Mouse (Mus musculus) limb, embryonic 13.5 days (tissue): Measurements from ENCODE around the gene Magi1. TPM values are rescaled to one million over a fixed set of nuclear protein-coding genes. Genes with fewer than 3 reads are reported as not detected.
A peak's percentile ranks its signal among the peaks of the same experiment; 100 is the strongest.

Source experiments
- ATAC-seq: fragments of 200-750 bp; cut with Nextera tagmentation; 2 replicates; pipeline ENCODE4 v1.8.0; 2017; ENCODE audit warnings: low read depth, moderate number of reproducible peaks, moderate TSS enrichment; ENCODE audit not compliant: low FRiP score
- H3K27ac ChIP-seq: fragments of 300-500 bp; sonication (generic); 2 replicates; pipeline ENCODE4 v1.5.1; 2015; ENCODE audit warnings: inconsistent platforms, mild to moderate bottlenecking, moderate library complexity
- H3K27me3 ChIP-seq: fragments of 300-500 bp; sonication (generic); 2 replicates; pipeline ENCODE4 v1.6.1; 2015; ENCODE audit warnings: mild to moderate bottlenecking, inconsistent platforms
- H3K36me3 ChIP-seq: fragments of 300-500 bp; sonication (generic); 2 replicates; pipeline ENCODE4 v1.6.1; 2015; ENCODE audit warnings: inconsistent platforms, mild to moderate bottlenecking, moderate library complexity
- H3K4me1 ChIP-seq: fragments of 300-500 bp; sonication (generic); 2 replicates; pipeline ENCODE4 v1.6.1; 2015; ENCODE audit warnings: inconsistent platforms
- H3K4me2 ChIP-seq: fragments of 300-500 bp; sonication (generic); replicated peaks from 2 replicates; pipeline ENCODE4 v1.6.1; 2015; ENCODE audit warnings: inconsistent platforms, mild to moderate bottlenecking, moderate library complexity
- H3K4me3 ChIP-seq: fragments of 300-500 bp; sonication (generic); 2 replicates; pipeline ENCODE4 v1.5.1; 2015; ENCODE audit warnings: moderate library complexity, mild to moderate bottlenecking, inconsistent platforms
- H3K9ac ChIP-seq: fragments of 300-500 bp; sonication (generic); 2 replicates; pipeline ENCODE4 v1.6.1; 2015; ENCODE audit warnings: mild to moderate bottlenecking, inconsistent platforms
- H3K9me3 ChIP-seq: fragments of 300-500 bp; sonication (generic); 2 replicates; pipeline ENCODE4 v1.6.1; 2016; ENCODE audit warnings: inconsistent platforms
- WGBS: fragments of 180-500 bp; shearing (Covaris S2); methylation state at CpG from one replicate; pipeline ENCODE4 v1.1.7; 2015; 5-methylcytosine and 5-hydroxymethylcytosine counted together
- polyA plus RNA-seq: library from polyadenylated mRNA; unstranded; fragments of >200 nt; fragmentation: Nextera tagmentation; extraction: Ambion mirVana; gene quantifications from 2 replicates; pipeline ENCODE4 v1.2.1, GENCODE M21; 2015

Magi1 gene
- polyA plus RNA-seq, 1 experiment from 2014 or later: 13.9 TPM

DNA sequence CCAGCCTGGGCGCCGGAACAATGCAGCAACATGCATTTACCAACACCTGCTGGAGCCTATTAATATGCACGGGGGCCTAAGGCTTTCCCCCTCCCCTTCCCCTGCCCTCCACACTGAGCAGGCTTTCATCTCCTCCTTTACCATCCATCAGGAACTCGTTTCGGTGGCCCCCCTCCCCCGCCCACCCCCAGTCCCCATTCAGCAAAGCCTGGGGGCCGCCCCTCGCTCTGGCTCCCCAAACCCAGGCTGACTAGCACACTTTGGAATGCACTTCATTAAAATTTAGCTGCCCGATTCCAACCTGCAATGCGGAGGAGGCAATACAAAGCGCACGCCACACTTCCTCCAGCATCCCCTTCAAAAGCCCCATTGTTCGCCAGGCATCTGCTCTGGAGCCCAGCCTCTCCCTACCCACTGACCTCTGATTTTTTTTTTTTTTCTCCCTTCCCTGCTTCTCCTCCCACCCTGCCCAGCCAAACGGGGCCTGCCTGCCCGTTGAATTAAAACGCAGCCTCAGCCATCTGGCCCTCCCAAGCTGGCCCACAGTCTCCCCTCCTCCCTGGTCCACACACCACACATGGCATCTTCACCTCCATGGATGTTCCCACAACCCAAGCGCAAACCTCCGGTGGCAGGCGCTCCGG is 371.0 kb downstream of the Magi1 start:
- H3K4me1 ChIP-seq: peaks cover 47% of the 10 kb centered on the region
- H3K27ac ChIP-seq: peak overlapping the region; percentile 96
- H3K4me3 ChIP-seq: peak overlapping the region; percentile 46
- peak overlapping the region; percentile 70 for H3K4me2 ChIP-seq
- H3K27me3 ChIP-seq: no peaks in the 10 kb centered on the region
- ATAC-seq: peak; percentile 89
- WGBS: 1% methylated on average over 20 of the region's 20 CpGs
- peak overlapping the region; percentile 71 for H3K9ac ChIP-seq
- no peaks in the 10 kb centered on the region for H3K9me3 ChIP-seq
- H3K36me3 ChIP-seq: no peaks in the 10 kb centered on the region

DNA sequence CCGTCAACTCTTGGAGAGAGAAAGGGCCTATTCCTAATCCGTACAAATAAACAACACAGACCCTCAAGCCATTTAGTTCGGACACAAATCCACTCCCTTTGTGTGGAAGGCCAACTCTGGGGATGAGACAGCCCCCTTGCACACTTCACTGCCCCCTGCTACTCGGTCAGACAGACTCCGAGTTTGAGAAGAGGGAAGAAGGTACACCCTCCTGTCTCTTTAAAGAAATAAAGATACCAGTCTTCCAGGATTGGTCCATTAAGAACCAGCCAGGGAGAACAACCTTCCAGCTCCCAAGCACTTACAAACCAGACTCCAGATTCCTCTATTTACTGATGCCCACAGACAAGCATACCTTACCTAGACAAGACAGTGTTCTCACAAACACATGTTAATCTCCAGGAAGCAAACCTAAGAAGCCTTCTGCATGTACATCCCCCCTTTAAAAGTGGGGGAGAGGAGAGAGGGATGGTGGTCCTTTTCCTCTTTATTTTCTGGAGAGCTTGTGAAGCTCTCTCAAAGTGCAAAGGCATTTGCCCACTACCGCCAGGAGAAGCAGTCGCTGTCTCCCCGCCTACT is 371.6 kb downstream of the Magi1 start:
- Histone ChIP-seq H3K9ac (peak overlapping the region; percentile 71), H3K4me3 (peak overlapping the region; percentile 46), H3K27me3 (no peaks in the 10 kb centered on the region), H3K4me1 (peaks cover 47% of the 10 kb centered on the region), H3K27ac (peak overlapping the region; percentile 96), H3K4me2 (peak overlapping the region; percentile 70), H3K36me3 (no peaks in the 10 kb centered on the region), H3K9me3 (no peaks in the 10 kb centered on the region)
- 0 out of 2 replicates have a peak, but pooled peaks have one; percentile 7 for ATAC-seq
- 12% methylated on average over 8 of the region's 8 CpGs for WGBS

DNA sequence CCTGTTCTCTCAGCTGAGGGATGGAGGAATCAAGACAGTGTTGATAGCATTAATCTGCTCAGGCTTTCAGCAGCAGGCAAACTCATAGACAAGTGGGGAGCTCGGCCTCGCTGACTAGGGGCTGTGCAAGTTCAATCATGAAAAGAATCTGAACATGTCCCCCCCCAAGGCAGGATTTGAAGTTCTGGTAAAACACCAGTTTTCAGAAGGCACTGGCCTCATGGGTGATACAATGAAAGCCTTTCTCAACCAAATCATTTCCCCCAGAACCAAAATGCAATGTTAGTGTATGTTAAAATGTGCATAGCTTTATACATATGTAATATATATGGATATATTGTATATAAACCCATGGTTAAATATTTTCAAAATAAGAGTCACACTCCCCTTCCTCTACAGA is 372.3 kb downstream of the Magi1 start:
- 50% methylated on average over 2 of the region's 2 CpGs for WGBS
- Histone ChIP-seq H3K4me2 (peak overlapping the region; percentile 70), H3K36me3 (no peaks in the 10 kb centered on the region), H3K9ac (peak overlapping the region; percentile 71), H3K4me3 (peak overlapping the region; percentile 46), H3K27ac (peak overlapping the region; percentile 96), H3K4me1 (peaks cover 47% of the 10 kb centered on the region), H3K27me3 (no peaks in the 10 kb centered on the region), H3K9me3 (no peaks in the 10 kb centered on the region)
- no peak for ATAC-seq

- WGBS: 88% methylated on average over 4 of the region's 4 CpGs
- ATAC-seq: no peak
- no peak overlapping the region for H3K4me3 ChIP-seq
- peaks cover 46% of the 10 kb centered on the region for H3K4me1 ChIP-seq
- no peaks in the 10 kb centered on the region for H3K36me3 ChIP-seq
- no peaks in the 10 kb centered on the region for H3K9me3 ChIP-seq
- no peak overlapping the region for H3K4me2 ChIP-seq
- H3K9ac ChIP-seq: no peak overlapping the region
- no peak overlapping the region for H3K27ac ChIP-seq
- H3K27me3 ChIP-seq: no peaks in the 10 kb centered on the region
Observed at GRCm38 (mm10) chr6:93909976-93910375, 373.7 kb downstream of the Magi1 start.

DNA sequence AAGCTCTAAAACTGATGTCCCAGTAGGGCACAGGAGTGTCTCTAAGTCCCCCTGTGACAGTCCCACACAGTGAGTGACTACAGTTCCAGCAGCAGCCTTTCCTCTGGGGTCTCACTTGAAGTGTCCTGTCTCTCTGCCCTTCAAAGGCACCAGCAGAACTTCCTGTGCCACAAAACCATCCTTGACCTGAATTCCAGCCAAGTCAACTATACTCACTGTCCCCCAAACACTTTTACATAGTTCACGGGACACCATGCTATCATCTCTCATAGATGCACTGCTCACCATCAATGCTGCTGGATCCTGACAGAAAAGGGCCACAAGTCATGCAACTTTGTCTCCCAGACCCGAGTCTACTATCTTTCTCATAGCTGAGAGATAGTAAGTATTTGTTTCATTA is 378.7 kb downstream of the Magi1 start:
- Histone ChIP-seq H3K4me1 (peaks cover 4% of the 10 kb centered on the region; the same call in 1 of the 2 replicates), H3K27me3 (no peaks in the 10 kb centered on the region), H3K9ac (no peak overlapping the region), H3K4me3 (no peak overlapping the region), H3K27ac (no peak overlapping the region), H3K36me3 (no peaks in the 10 kb centered on the region), H3K9me3 (no peaks in the 10 kb centered on the region), H3K4me2 (no peak overlapping the region)
- no peak for ATAC-seq
- WGBS: 83% methylated on average over 2 of the region's 2 CpGs

GRCm38 (mm10) chr6:93902239-93902638 is 381.5 kb downstream of the Magi1 start:
- H3K9me3 ChIP-seq: no peaks in the 10 kb centered on the region
- H3K27ac ChIP-seq: no peak overlapping the region
- no peaks in the 10 kb centered on the region for H3K36me3 ChIP-seq
- H3K4me2 ChIP-seq: no peak overlapping the region
- H3K4me3 ChIP-seq: no peak overlapping the region
- 77% methylated on average over 2 of the region's 2 CpGs for WGBS
- ATAC-seq: no peak
- peaks cover 4% of the 10 kb centered on the region; the same call in 1 of the 2 replicates for H3K4me1 ChIP-seq
- no peaks in the 10 kb centered on the region for H3K27me3 ChIP-seq
- H3K9ac ChIP-seq: no peak overlapping the region

DNA sequence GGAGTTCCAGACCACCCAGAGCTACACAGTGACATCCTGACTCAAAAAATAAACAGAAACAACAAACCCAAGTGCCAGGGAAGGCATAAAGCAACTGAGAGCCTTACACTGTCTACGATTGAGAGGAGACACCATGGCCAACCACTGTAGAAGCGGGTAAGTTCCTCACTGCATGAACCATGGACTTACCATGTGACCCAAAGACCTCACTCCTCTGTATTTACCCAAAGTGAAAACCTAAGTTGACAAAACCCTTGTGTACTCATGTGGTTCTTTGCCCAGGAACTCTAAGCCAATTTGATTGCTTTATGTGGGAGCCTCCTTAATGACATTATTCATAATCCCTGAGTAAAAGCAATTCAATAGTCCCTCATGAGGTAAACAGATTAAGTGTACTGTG is 382.3 kb downstream of the Magi1 start:
- H3K4me2 ChIP-seq: no peak overlapping the region
- H3K4me1 ChIP-seq: peaks cover 4% of the 10 kb centered on the region; the same call in 1 of the 2 replicates
- no peaks in the 10 kb centered on the region for H3K27me3 ChIP-seq
- H3K4me3 ChIP-seq: no peak overlapping the region
- ATAC-seq: no peak
- WGBS: 93% methylated on average over 2 of the region's 2 CpGs
- H3K9ac ChIP-seq: no peak overlapping the region
- H3K27ac ChIP-seq: no peak overlapping the region
- H3K9me3 ChIP-seq: no peaks in the 10 kb centered on the region
- H3K36me3 ChIP-seq: no peaks in the 10 kb centered on the region

DNA sequence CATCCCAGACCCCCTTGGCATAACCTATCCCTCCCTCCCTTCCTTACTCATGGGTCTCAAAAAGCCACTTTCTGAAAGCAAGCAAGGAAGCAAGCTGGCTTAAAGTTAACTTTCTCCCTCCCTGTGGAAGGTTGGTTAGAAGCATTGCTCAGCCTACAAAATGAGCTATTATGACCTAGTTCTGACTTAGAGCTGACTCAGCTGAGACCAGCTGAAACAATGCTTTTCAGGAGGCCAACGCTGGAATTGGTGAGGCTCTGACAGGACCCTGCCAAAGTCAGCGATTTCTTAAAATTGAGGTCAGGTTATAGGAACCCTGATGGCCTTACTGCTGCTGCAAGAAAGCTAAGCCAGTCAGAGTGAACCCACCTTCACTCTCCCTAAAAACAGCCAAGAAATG is 386.2 kb downstream of the Magi1 start:
- no peaks in the 10 kb centered on the region for H3K36me3 ChIP-seq
- no peaks in the 10 kb centered on the region for H3K9me3 ChIP-seq
- H3K4me1 ChIP-seq: peaks cover 10% of the 10 kb centered on the region
- no peak overlapping the region for H3K27ac ChIP-seq
- no peak overlapping the region for H3K4me3 ChIP-seq
- no peak for ATAC-seq
- 73% methylated on average over 2 of the region's 2 CpGs for WGBS
- H3K4me2 ChIP-seq: no peak overlapping the region
- H3K27me3 ChIP-seq: no peaks in the 10 kb centered on the region
- H3K9ac ChIP-seq: no peak overlapping the region

DNA sequence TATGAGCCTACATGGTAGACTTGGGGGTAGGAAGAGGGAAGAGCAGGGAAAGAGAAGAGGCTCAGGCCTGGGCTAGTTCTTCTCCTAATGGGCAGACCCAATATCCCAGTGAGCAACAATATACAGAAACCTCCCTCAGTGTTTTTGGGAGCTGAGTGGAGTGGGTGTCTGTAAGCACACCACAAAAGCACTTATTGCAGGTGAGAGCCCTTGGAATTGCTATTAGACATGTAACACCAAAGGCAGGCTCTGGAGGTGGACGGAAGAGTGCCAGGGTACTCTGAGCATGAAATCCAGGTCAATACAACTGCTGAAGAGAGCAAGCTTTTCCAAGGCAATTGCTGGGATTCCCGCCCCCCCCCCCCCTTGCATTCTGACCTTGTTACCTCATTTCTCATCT is 388.0 kb downstream of the Magi1 start:
- Histone ChIP-seq H3K4me2 (no peak overlapping the region), H3K27me3 (no peaks in the 10 kb centered on the region), H3K27ac (no peak overlapping the region), H3K36me3 (no peaks in the 10 kb centered on the region), H3K4me3 (no peak overlapping the region), H3K4me1 (peaks cover 11% of the 10 kb centered on the region), H3K9me3 (no peaks in the 10 kb centered on the region), H3K9ac (no peak overlapping the region)
- ATAC-seq: no peak
- whole genome bisulfite sequencing: 82% methylated on average over 2 of the region's 2 CpGs

- H3K27ac ChIP-seq: no peak overlapping the region
- H3K9me3 ChIP-seq: no peaks in the 10 kb centered on the region
- no peak overlapping the region for H3K9ac ChIP-seq
- no peaks in the 10 kb centered on the region for H3K36me3 ChIP-seq
- peaks cover 7% of the 10 kb centered on the region for H3K4me1 ChIP-seq
- WGBS: 67% methylated on average over 7 of the region's 7 CpGs
- no peak for ATAC-seq
- H3K27me3 ChIP-seq: no peaks in the 10 kb centered on the region
- no peak overlapping the region for H3K4me3 ChIP-seq
- no peak overlapping the region for H3K4me2 ChIP-seq
Observed at GRCm38 (mm10) chr6:93893956-93894355, 389.8 kb downstream of the Magi1 start.

- Histone ChIP-seq H3K27ac (no peak overlapping the region), H3K36me3 (no peaks in the 10 kb centered on the region), H3K9me3 (no peaks in the 10 kb centered on the region), H3K27me3 (no peaks in the 10 kb centered on the region), H3K4me2 (no peak overlapping the region), H3K9ac (no peak overlapping the region), H3K4me1 (peaks cover 7% of the 10 kb centered on the region), H3K4me3 (no peak overlapping the region)
- no peak for ATAC-seq
- whole genome bisulfite sequencing: 22% methylated on average over 5 of the region's 5 CpGs
Observed at GRCm38 (mm10) chr6:93892922-93893321, 390.8 kb downstream of the Magi1 start.

GRCm38 (mm10) chr6:93890011-93890410 is 393.7 kb downstream of the Magi1 start:
- no peaks in the 10 kb centered on the region for H3K27me3 ChIP-seq
- no peaks in the 10 kb centered on the region for H3K9me3 ChIP-seq
- no peak overlapping the region for H3K9ac ChIP-seq
- H3K36me3 ChIP-seq: no peaks in the 10 kb centered on the region
- H3K4me2 ChIP-seq: no peak overlapping the region
- no peak for ATAC-seq
- 97% methylated on average over 3 of the region's 3 CpGs for WGBS
- H3K27ac ChIP-seq: no peak overlapping the region
- H3K4me3 ChIP-seq: no peak overlapping the region
- H3K4me1 ChIP-seq: peaks cover 7% of the 10 kb centered on the region

- Histone ChIP-seq H3K9me3 (no peaks in the 10 kb centered on the region), H3K36me3 (0 out of 2 replicates have a peak, but pooled peaks cover 3% of the 10 kb centered on the region), H3K4me3 (no peak overlapping the region), H3K27ac (no peak overlapping the region), H3K4me1 (no peaks in the 10 kb centered on the region), H3K4me2 (no peak overlapping the region), H3K9ac (no peak overlapping the region), H3K27me3 (no peaks in the 10 kb centered on the region)
- no peak for ATAC-seq
- 52% methylated on average over 4 of the region's 4 CpGs for WGBS
Observed at GRCm38 (mm10) chr6:93877337-93877736, 406.4 kb downstream of the Magi1 start.
